Mouse (Mus musculus): ENCODE measurements around the gene Mmp27. TPM values are rescaled to one million over a fixed set of nuclear protein-coding genes. Genes with fewer than 3 reads are reported as not detected.

Gene Mmp27
- total RNA-seq (2023) = 1 to 10 TPM; 4.3 to 4.6 TPM

DNA sequence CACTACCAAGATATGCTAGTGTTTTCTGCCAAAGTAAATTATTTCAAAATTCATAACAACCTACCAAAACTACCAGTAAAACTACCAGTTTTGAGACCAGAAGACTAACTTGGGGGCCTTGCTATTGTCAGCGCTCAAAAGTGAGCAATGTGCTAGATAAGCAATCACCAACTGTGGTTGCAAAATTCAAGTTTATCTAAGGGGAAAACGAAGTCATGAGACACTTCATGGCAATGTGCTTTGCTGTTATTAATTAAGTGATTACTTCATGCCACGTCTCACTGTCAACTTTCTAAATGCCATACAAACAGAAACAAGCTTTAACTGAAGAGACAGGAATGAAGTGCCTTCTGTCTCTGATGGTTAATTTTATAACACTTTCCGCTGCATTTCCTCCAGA, at the start of gene Mmp27:
Gene Mmp27, plus strand, starts transcription at position 235 of the 400 bp plus-strand sequence.

DNA sequence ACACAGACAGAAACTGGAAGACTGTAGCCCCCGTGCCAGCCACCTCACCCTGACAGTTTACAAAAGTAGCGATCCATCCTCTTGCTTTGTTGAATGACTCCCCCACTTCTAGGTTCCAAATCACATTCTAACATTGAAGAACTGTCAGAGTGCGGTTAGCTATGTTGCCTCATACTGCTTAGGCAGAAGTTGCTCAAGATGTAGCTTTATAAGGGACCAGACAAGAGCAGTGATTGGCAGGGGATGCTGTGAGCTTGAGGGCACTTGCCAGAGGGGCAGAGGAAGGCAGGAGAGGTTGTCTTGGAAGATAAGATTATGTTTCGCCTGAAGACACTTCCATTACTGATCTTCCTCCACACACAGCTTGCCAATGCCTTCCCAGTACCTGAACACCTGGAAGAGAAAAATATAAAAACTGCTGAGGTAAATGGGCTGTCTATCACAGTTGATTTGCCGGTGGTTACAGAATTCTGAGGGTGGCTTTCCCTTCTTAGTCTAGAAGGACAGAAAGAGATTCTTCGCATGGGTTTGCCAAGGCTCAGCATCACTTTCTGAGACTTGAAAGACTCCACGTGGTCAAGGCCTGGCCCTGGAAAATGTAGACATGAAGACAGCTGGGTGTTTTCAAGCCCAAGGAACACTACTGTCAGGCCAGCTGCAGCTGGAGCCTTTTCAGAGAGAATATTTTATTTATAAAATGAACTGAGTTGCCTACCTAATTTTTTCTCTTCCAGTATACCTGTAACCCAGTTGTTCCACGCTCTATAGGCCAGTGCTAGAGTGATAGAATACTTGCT, 12.8 kb upstream of the Mmp27 start, which contains the start of gene Mmp8:
Gene Mmp8, plus strand, starts transcription at position 236 of the 797 bp plus-strand sequence.

DNA sequence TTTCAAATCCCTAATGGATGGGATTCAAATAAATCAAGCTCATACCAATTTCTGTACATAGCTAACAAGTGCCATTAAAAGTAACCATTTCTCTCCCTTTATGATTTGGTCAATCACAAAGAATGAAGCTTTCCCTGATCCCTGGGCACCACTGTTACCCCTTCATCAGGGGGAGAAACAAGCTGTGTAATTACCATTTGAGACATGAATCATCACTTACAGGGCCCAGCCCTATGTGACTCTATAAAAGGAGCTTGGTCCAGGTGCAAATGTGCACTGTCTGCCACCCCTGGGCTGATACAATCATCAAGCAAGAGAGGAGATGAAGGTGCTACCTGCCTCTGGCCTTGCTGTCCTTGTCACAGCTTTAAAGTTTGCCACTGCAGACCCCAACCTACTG, 56.7 kb downstream of the Mmp27 start, which contains the start of gene Mmp20:
Gene Mmp20, plus strand, starts transcription at position 301 of the 400 bp plus-strand sequence.

Other genes with a start within 250 kb of the Mmp27 start
- under 1 TPM in 1 of 2 experiments, not detected in 1; 0.29 TPM for gene Mmp12, start 227.0 kb upstream of the Mmp27 start, total RNA-seq (2023)
- not detected for gene Mmp1b, start 183.3 kb upstream of the Mmp27 start, total RNA-seq (2023)
- gene Mmp3, start 125.6 kb upstream of the Mmp27 start, total RNA-seq (2023) = not detected
- not detected for gene Mmp10, start 69.0 kb upstream of the Mmp27 start, total RNA-seq (2023)
- gene Mmp8, start 12.9 kb upstream of the Mmp27 start, total RNA-seq (2023) = 1,000 to 10,000 TPM; 1,129 to 1,213 TPM
- gene Mmp20, start 56.8 kb downstream of the Mmp27 start, total RNA-seq (2023) = not detected
- gene Mmp7, start 120.7 kb downstream of the Mmp27 start, total RNA-seq (2023) = not detected
- gene Tmem123, start 192.6 kb downstream of the Mmp27 start, total RNA-seq (2023) = 10 to 100 TPM; 47.1 to 54.0 TPM

All from neutrophil, adult 83 days (primary cell).